In genomic region chr10:41196295-41196694, GRCm38 (mm10) we compare ENCODE assay signal across 24 mouse cellular contexts.
DNase-seq lines count a peak whose midpoint lies in the region; ATAC-seq and TF ChIP-seq lines count a peak whose summit lies in the region.
"Had no signal": no experiment of that assay in that cellular context is flagged by ENCODE, and none has a peak within 500 bp of the region (broad histone marks: within the 10 kb centered on the region; RNA-seq: fewer than 3 reads in every experiment).

No protein-coding gene starts in this region.

- TF ChIP-seq CTCF in MEL (IDR thresholded peaks at IDR 0.05 in 2 of 3, conservative IDR thresholded peaks at IDR 0.05 in 1 of 3; ENCODE audit: control insufficient read depth in 1 of 3, insufficient read depth in 1 of 3, low read depth in 2 of 3, low read length in 3 of 3, poor library complexity in 1 of 3, severe bottlenecking in 1 of 3) = no peak

- DNase-seq in MEL (ENCODE audit: low read depth, low spot score) (peak; percentile 20), liver (peak; percentile 69)
- DNase-seq in c-Kit-positive CD71-positive TER-119-negative erythroid progenitor cells, embryonic 14.5 days (ENCODE audit: low read depth) = peak; percentile 85
- DNase-seq in cerebellum, postnatal 36 days = no peak
- no peak for DNase-seq in kidney, postnatal 4 days
- DNase-seq in testis, postnatal 14 days (ENCODE audit: low spot score) = no peak
- DNase-seq: adrenal gland, postnatal 36 days; cerebellum, adult 9-10 months; gastrocnemius, adult 2 months; kidney, adult 9 months; kidney, postnatal 36 days; layer of hippocampus, adult 9-11 months; lung, embryonic 14.5 days; right cerebral cortex, postnatal 4 days; thymus, postnatal 14 days had no signal

- H3K9me3 ChIP-seq in MEL (replicated peaks; ENCODE audit: insufficient read depth, low read length) = no peaks in the 10 kb centered on the region
- H3K9me3 ChIP-seq in liver, embryonic 16.5 days (replicated peaks; ENCODE audit: control insufficient read depth, low read length) = no peaks in the 10 kb centered on the region
- H3K9me3 ChIP-seq: forebrain, embryonic 13.5 days; hindbrain, embryonic 15.5 days; limb, embryonic 13.5 days; midbrain, embryonic 15.5 days; neural tube, embryonic 13.5 days had no signal

- no peak for TF ChIP-seq POLR2A in MEL (IDR thresholded peaks at IDR 0.05; ENCODE audit: control insufficient read depth in 1 of 2, insufficient read depth in 1 of 2, low read depth in 1 of 2, low read length in 2 of 2, poor library complexity in 1 of 2)

- 30% methylated on average over 4 of the region's 4 CpGs for WGBS in liver, embryonic 16.5 days (ENCODE audit: insufficient replicate concordance)

- H3K4me3 ChIP-seq in MEL (ENCODE audit: control insufficient read depth in 1 of 2, insufficient read depth in 1 of 2, low read depth in 2 of 2, low read length in 2 of 2) = no peak overlapping the region
- H3K4me3 ChIP-seq in liver, embryonic 16.5 days (ENCODE audit: low read depth, low read length) = 0 out of 2 replicates have a peak overlapping the region, but pooled peaks have one; percentile 3
- H3K4me3 ChIP-seq: forebrain, embryonic 13.5 days; gastrocnemius, adult 2 months; hindbrain, embryonic 15.5 days; limb, embryonic 13.5 days; megakaryocyte, embryonic 14.5 days; midbrain, embryonic 15.5 days; neural tube, embryonic 13.5 days had no signal

- no peak for TF ChIP-seq RAD21 in MEL (IDR thresholded peaks at IDR 0.05; ENCODE audit: low read depth, low read length)

- no peaks in the 10 kb centered on the region for H3K27me3 ChIP-seq in MEL (ENCODE audit: control insufficient read depth in 1 of 2, insufficient read depth in 2 of 2, low read length in 2 of 2)
- no peaks in the 10 kb centered on the region for H3K27me3 ChIP-seq in liver, embryonic 16.5 days (ENCODE audit: control insufficient read depth, insufficient read depth, low read depth, low read length)
- H3K27me3 ChIP-seq: forebrain, embryonic 13.5 days; hindbrain, embryonic 15.5 days; limb, embryonic 13.5 days; megakaryocyte, embryonic 14.5 days; midbrain, embryonic 15.5 days; neural tube, embryonic 13.5 days; Patski had no signal

- H3K4me1 ChIP-seq in MEL (ENCODE audit: control insufficient read depth in 1 of 2, insufficient read depth in 2 of 2, low read length in 2 of 2) = no peaks in the 10 kb centered on the region
- peaks cover 33% of the 10 kb centered on the region for H3K4me1 ChIP-seq in liver, embryonic 16.5 days (ENCODE audit: control insufficient read depth, low read depth, low read length)
- H3K4me1 ChIP-seq: forebrain, embryonic 13.5 days; limb, embryonic 13.5 days had no signal

- no peak overlapping the region for H3K9ac ChIP-seq in MEL (ENCODE audit: control insufficient read depth, low read depth, low read length, poor library complexity, severe bottlenecking)
- peak overlapping the region; percentile 58 for H3K9ac ChIP-seq in liver, embryonic 16.5 days (ENCODE audit: low read depth, low read length)
- H3K9ac ChIP-seq: forebrain, embryonic 13.5 days; hindbrain, embryonic 15.5 days; limb, embryonic 13.5 days; lung, embryonic 14.5 days; midbrain, embryonic 15.5 days; neural tube, embryonic 13.5 days had no signal

- peak; percentile 88 for ATAC-seq in liver, embryonic 16.5 days (ENCODE audit: low read depth)
- ATAC-seq: forebrain, embryonic 13.5 days; intestine, embryonic 16.5 days; midbrain, embryonic 15.5 days; Patski had no signal

- peak in 1 of 2 experiments; percentile 49; a peak in 1 of 4 replicates for TF ChIP-seq EP300 in MEL (IDR thresholded peaks at IDR 0.05; ENCODE audit: low read depth in 1 of 2, low read length in 2 of 2)

- no peak overlapping the region for H3K27ac ChIP-seq in MEL (ENCODE audit: control insufficient read depth, low read depth, low read length)
- peak overlapping the region; percentile 98 for H3K27ac ChIP-seq in liver, embryonic 16.5 days (ENCODE audit: low read length)
- H3K27ac ChIP-seq: forebrain, embryonic 13.5 days; gastrocnemius, adult 2 months; hindbrain, embryonic 15.5 days; limb, embryonic 13.5 days; midbrain, embryonic 15.5 days; neural tube, embryonic 13.5 days had no signal

- H3K79me2 ChIP-seq in MEL (ENCODE audit: control insufficient read depth, insufficient read depth, low read length, poor library complexity) = no peaks in the 10 kb centered on the region

- H3K36me3 ChIP-seq in MEL (ENCODE audit: control insufficient read depth in 1 of 2, insufficient read depth in 2 of 2, low read length in 2 of 2) = no peaks in the 10 kb centered on the region
- H3K36me3 ChIP-seq in liver, embryonic 16.5 days (ENCODE audit: control insufficient read depth, insufficient read depth) = no peaks in the 10 kb centered on the region
- H3K36me3 ChIP-seq: hindbrain, embryonic 15.5 days; limb, embryonic 13.5 days; midbrain, embryonic 15.5 days; neural tube, embryonic 13.5 days had no signal

- H3K4me2 ChIP-seq in liver, embryonic 16.5 days (ENCODE audit: low read depth, low read length) = peak overlapping the region; percentile 41
- H3K4me2 ChIP-seq: forebrain, embryonic 13.5 days; hindbrain, embryonic 15.5 days; limb, embryonic 13.5 days; lung, embryonic 14.5 days; midbrain, embryonic 15.5 days; neural tube, embryonic 13.5 days had no signal

TF ChIP-seq in MEL, 35 proteins besides CTCF, POLR2A, EP300 and RAD21:
- TF ChIP-seq GABPA (IDR thresholded peaks at IDR 0.05; ENCODE audit: low read depth, low read length) = no peak
- no peak for TF ChIP-seq MAZ (IDR thresholded peaks at IDR 0.05; ENCODE audit: low read depth, low read length)
- TF ChIP-seq SMC3 (IDR thresholded peaks at IDR 0.05; ENCODE audit: low read depth, low read length) = no peak
- no peak for TF ChIP-seq CHD2 (IDR thresholded peaks at IDR 0.05; ENCODE audit: low read length)
- TF ChIP-seq CHD1 (IDR thresholded peaks at IDR 0.05; ENCODE audit: low read depth, low read length) = no peak
- TF ChIP-seq MAX (IDR thresholded peaks at IDR 0.05; ENCODE audit: low read length) = no peak
- TF ChIP-seq GATA1 (IDR thresholded peaks at IDR 0.05; ENCODE audit: low read depth, low read length) = 0 out of 2 replicates have a peak, but pooled peaks have one; percentile 17
- no peak for TF ChIP-seq MEF2A (IDR thresholded peaks at IDR 0.05; ENCODE audit: extremely low read depth, insufficient replicate concordance, low read depth, low read length, poor library complexity, severe bottlenecking)
- no peak for TF ChIP-seq UBTF (IDR thresholded peaks at IDR 0.05; ENCODE audit: borderline replicate concordance, insufficient read depth, low read depth, low read length)
- no peak for TF ChIP-seq SIN3A (IDR thresholded peaks at IDR 0.05; ENCODE audit: low read length)
- TF ChIP-seq NELFE (IDR thresholded peaks at IDR 0.05; ENCODE audit: low read depth, low read length) = no peak
- TF ChIP-seq TBP (IDR thresholded peaks at IDR 0.05; ENCODE audit: low read depth, low read length) = no peak
- TF ChIP-seq TAL1 (IDR thresholded peaks at IDR 0.05; ENCODE audit: low read length) = peak; percentile 49

Comparison
In these comparisons a context has a peak if more than half of its experiments do, and no peak if none do; other contexts are left out.
1. DNase-seq: peak in MEL (single experiment), c-Kit-positive CD71-positive TER-119-negative erythroid progenitor cells, embryonic 14.5 days (single experiment) and liver (single experiment); none in cerebellum, postnatal 36 days (0 of 2), kidney, postnatal 4 days (0 of 2) and testis, postnatal 14 days (single experiment).